Mouse (Mus musculus) forebrain, embryonic 11.5 days (tissue): Measurements from ENCODE around the gene Ralgds. TPM values are rescaled to one million over a fixed set of nuclear protein-coding genes. Genes with fewer than 3 reads are reported as not detected.

Experiments
- ATAC-seq: fragments of 200-750 bp; cut with Nextera tagmentation; replicated peaks from 2 replicates; pipeline ENCODE4 v1.8.0; 2017; ENCODE audit warnings: moderate TSS enrichment; ENCODE audit not compliant: low FRiP score
- DNase-seq: peaks from one replicate; pipeline ENCODE4 v3.0.0-alpha.2; 2017; ENCODE audit warnings: low spot score
- H3K27ac ChIP-seq: fragments of 300-500 bp; sonication (generic); 2 replicates; pipeline ENCODE4 v1.5.1; 2014; ENCODE audit warnings: low read depth, low read length
- H3K27me3 ChIP-seq: fragments of 300-500 bp; sonication (generic); 2 replicates; pipeline ENCODE4 v1.6.1; 2014; ENCODE audit warnings: mild to moderate bottlenecking, low read length, mixed read lengths; ENCODE audit not compliant: control insufficient read depth, insufficient read depth
- H3K36me3 ChIP-seq: fragments of 300-500 bp; sonication (generic); 2 replicates; pipeline ENCODE4 v1.6.1; 2014; ENCODE audit warnings: mild to moderate bottlenecking, low read length, moderate library complexity, mixed read lengths; ENCODE audit not compliant: control insufficient read depth, insufficient read depth
- H3K4me1 ChIP-seq: fragments of 300-500 bp; sonication (generic); replicated peaks from 2 replicates; pipeline ENCODE4 v1.6.1; 2014; ENCODE audit warnings: low read length, mixed read lengths; ENCODE audit not compliant: control insufficient read depth, insufficient read depth
- H3K4me2 ChIP-seq: fragments of 300-500 bp; sonication (generic); 2 replicates; pipeline ENCODE4 v1.6.1; 2014; ENCODE audit warnings: low read depth, mild to moderate bottlenecking, low read length, moderate library complexity, mixed read lengths; ENCODE audit not compliant: severe bottlenecking
- H3K4me3 ChIP-seq: fragments of 300-500 bp; sonication (generic); 2 replicates; pipeline ENCODE4 v1.5.1; 2014; ENCODE audit warnings: low read depth, low read length
- H3K9ac ChIP-seq: fragments of 300-500 bp; sonication (generic); 2 replicates; pipeline ENCODE4 v1.6.1; 2014; ENCODE audit warnings: low read length
- H3K9me3 ChIP-seq: fragments of 300-500 bp; sonication (generic); 2 replicates; pipeline ENCODE4 v1.6.1; 2016; ENCODE audit warnings: low read length, mixed read lengths; ENCODE audit not compliant: control insufficient read depth
- WGBS: fragments of 180-500 bp; shearing (Covaris S2); extraction: QIAGEN DNeasy Blood & Tissue Kit; methylation state at CpG from one replicate; pipeline ENCODE4 v1.1.7; 2014; 5-methylcytosine and 5-hydroxymethylcytosine counted together
- polyA plus RNA-seq: library from polyadenylated mRNA; unstranded; fragments of >200 nt; fragmentation: Nextera tagmentation; extraction: Ambion mirVana; gene quantifications from 2 replicates; pipeline ENCODE4 v1.2.1, GENCODE M21; 2014

Gene Ralgds
- 42.7 and 47.6 TPM in 2 replicates for polyA plus RNA-seq

GRCm38 (mm10) chr2:28512798-28513401 lies at the start of gene Ralgds:
Gene Ralgds (plus strand): TSS chr2:28513125.
- peak within 1 kb of the TSS; percentile 97 for H3K4me2 ChIP-seq
- WGBS: 0% methylated on average over 70 of the region's 71 CpGs

GRCm38 (mm10) chr2:28463919-28464318 lies 49.0 kb upstream of the Ralgds start:
- Histone ChIP-seq H3K27me3 (no peaks in the 10 kb centered on the region), H3K9me3 (no peaks in the 10 kb centered on the region), H3K9ac (no peak overlapping the region), H3K4me1 (peaks cover 11% of the 10 kb centered on the region), H3K36me3 (no peaks in the 10 kb centered on the region), H3K27ac (no peak overlapping the region), H3K4me3 (no peak overlapping the region), H3K4me2 (no peak overlapping the region)
- WGBS: 47% methylated on average over 3 of the region's 3 CpGs
- no peak for ATAC-seq
- DNase-seq: peak; percentile 83

More at GRCm38 (mm10) chr2:28512798-28513401, at the start of gene Ralgds:
- peak; percentile 85 for DNase-seq
- Histone ChIP-seq H3K27ac (peak within 1 kb of the TSS; percentile 53), H3K9me3 (no peaks in the 10 kb centered on the region), H3K4me3 (peak within 1 kb of the TSS; percentile 75), H3K36me3 (no peaks in the 10 kb centered on the region), H3K9ac (peak within 1 kb of the TSS; percentile 95), H3K27me3 (no peaks in the 10 kb centered on the region), H3K4me1 (no peaks in the 10 kb centered on the region; the same call in 1 of the 2 replicates)
- peak; percentile 58 for ATAC-seq

GRCm38 (mm10) chr2:28464919-28465318 lies 48.0 kb upstream of the Ralgds start:
- DNase-seq (no peak), ATAC-seq (no peak)
- H3K27me3 ChIP-seq: no peaks in the 10 kb centered on the region
- WGBS: 81% methylated on average over 9 of the region's 9 CpGs
- peaks cover 6% of the 10 kb centered on the region for H3K36me3 ChIP-seq
- H3K27ac ChIP-seq: no peak overlapping the region
- no peak overlapping the region for H3K4me3 ChIP-seq
- H3K4me2 ChIP-seq: no peak overlapping the region
- H3K9me3 ChIP-seq: no peaks in the 10 kb centered on the region
- peaks cover 11% of the 10 kb centered on the region for H3K4me1 ChIP-seq
- no peak overlapping the region for H3K9ac ChIP-seq

GRCm38 (mm10) chr2:28465836-28466518 lies 46.9 kb upstream of the Ralgds start, which contains the start of gene 1700007K13Rik:
Gene 1700007K13Rik (minus strand): TSS chr2:28466332.
- Histone ChIP-seq H3K27me3 (no peaks in the 10 kb centered on the region), H3K4me2 (peak within 1 kb of the TSS; percentile 52), H3K9ac (peak within 1 kb of the TSS; percentile 49), H3K4me3 (peak within 1 kb of the TSS; percentile 19; the same call in 1 of the 2 replicates), H3K27ac (no peak within 1 kb of the TSS), H3K36me3 (peaks cover 16% of the 10 kb centered on the region), H3K4me1 (peaks cover 11% of the 10 kb centered on the region), H3K9me3 (no peaks in the 10 kb centered on the region)
- ATAC-seq (peak; percentile 62), DNase-seq (peak; percentile 82)
- WGBS: 5% methylated on average over 25 of the region's 25 CpGs

- Histone ChIP-seq H3K27ac (no peak within 1 kb of the TSS), H3K36me3 (peaks cover 21% of the 10 kb centered on the region), H3K4me1 (peaks cover 11% of the 10 kb centered on the region), H3K9me3 (peaks cover 2% of the 10 kb centered on the region; the same call in 1 of the 2 replicates), H3K4me3 (peak within 1 kb of the TSS; percentile 90), H3K9ac (peak within 1 kb of the TSS; percentile 84), H3K27me3 (no peaks in the 10 kb centered on the region), H3K4me2 (peak within 1 kb of the TSS; percentile 63)
- ATAC-seq: peak; percentile 89
- under 1% methylated on average over 52 of the region's 52 CpGs for WGBS
- peak; percentile 96 for DNase-seq
These were observed 45.0 kb upstream of the Ralgds start, which contains the start of gene Mrps2 for GRCm38 (mm10) chr2:28467860-28468485. Gene Mrps2 (plus strand): TSS chr2:28468066.

GRCm38 (mm10) chr2:28468486-28469225 lies 44.3 kb upstream of the Ralgds start:
- Histone ChIP-seq H3K9ac (peak overlapping the region; percentile 84), H3K27me3 (no peaks in the 10 kb centered on the region), H3K27ac (no peak overlapping the region), H3K9me3 (peaks cover 2% of the 10 kb centered on the region; the same call in 1 of the 2 replicates), H3K4me3 (peak overlapping the region; percentile 90), H3K4me2 (peak overlapping the region; percentile 63), H3K36me3 (peaks cover 21% of the 10 kb centered on the region), H3K4me1 (peaks cover 11% of the 10 kb centered on the region)
- ATAC-seq (no peak), DNase-seq (peak; percentile 48)
- 54% methylated on average over 18 of the region's 18 CpGs for WGBS

GRCm38 (mm10) chr2:28469461-28469860 lies 43.5 kb upstream of the Ralgds start:
- H3K9ac ChIP-seq: no peak overlapping the region
- DNase-seq: no peak
- H3K4me3 ChIP-seq: no peak overlapping the region

GRCm38 (mm10) chr2:28470591-28470990 lies 42.3 kb upstream of the Ralgds start:
- no peak for ATAC-seq
- Histone ChIP-seq H3K9me3 (peaks cover 2% of the 10 kb centered on the region; the same call in 1 of the 2 replicates), H3K4me3 (no peak overlapping the region), H3K4me2 (no peak overlapping the region), H3K9ac (no peak overlapping the region), H3K27me3 (no peaks in the 10 kb centered on the region), H3K27ac (no peak overlapping the region), H3K36me3 (peaks cover 21% of the 10 kb centered on the region), H3K4me1 (peaks cover 11% of the 10 kb centered on the region)
- 90% methylated on average over 2 of the region's 2 CpGs for WGBS
- DNase-seq: no peak

More at GRCm38 (mm10) chr2:28469461-28469860, 43.5 kb upstream of the Ralgds start:
- 96% methylated on average over 14 of the region's 14 CpGs for WGBS
- no peak overlapping the region for H3K27ac ChIP-seq
- H3K27me3 ChIP-seq: no peaks in the 10 kb centered on the region
- H3K4me2 ChIP-seq: no peak overlapping the region
- H3K4me1 ChIP-seq: peaks cover 11% of the 10 kb centered on the region
- peaks cover 2% of the 10 kb centered on the region; the same call in 1 of the 2 replicates for H3K9me3 ChIP-seq
- no peak for ATAC-seq
- H3K36me3 ChIP-seq: peaks cover 21% of the 10 kb centered on the region
